Mouse (Mus musculus): Measurements from ENCODE around the gene Myom3.
A peak's percentile ranks its signal among the peaks of the same experiment; 100 is the strongest.

Gene Myom3

GRCm38 (mm10) chr4:135761569-135761968, 2.1 kb downstream of the Myom3 start:
- DNase-seq: no peak

- peak; percentile 89 to 92 for DNase-seq
These were observed 2.9 kb downstream of the Myom3 start for GRCm38 (mm10) chr4:135762251-135762906.

- no peak for DNase-seq
These were observed 5.2 kb downstream of the Myom3 start for GRCm38 (mm10) chr4:135764700-135765099.

GRCm38 (mm10) chr4:135765707-135766106, 6.2 kb downstream of the Myom3 start:
- DNase-seq: no peak

GRCm38 (mm10) chr4:135766976-135767375, 7.5 kb downstream of the Myom3 start:
- DNase-seq: peak in 1 of 2 experiments; percentile 32

- DNase-seq: peak; percentile 66 to 70
These were observed 9.3 kb downstream of the Myom3 start for GRCm38 (mm10) chr4:135768572-135769526.

- DNase-seq: no peak
These were observed 11.2 kb downstream of the Myom3 start for GRCm38 (mm10) chr4:135770611-135771305.

GRCm38 (mm10) chr4:135771592-135771991, 12.1 kb downstream of the Myom3 start:
- DNase-seq: no peak

GRCm38 (mm10) chr4:135772671-135773070, 13.2 kb downstream of the Myom3 start:
- DNase-seq: no peak

- DNase-seq: peak in 1 of 2 experiments; percentile 22
These were observed 15.0 kb downstream of the Myom3 start for GRCm38 (mm10) chr4:135774496-135774895.

GRCm38 (mm10) chr4:135776850-135777249, 17.3 kb downstream of the Myom3 start:
- no peak for DNase-seq

GRCm38 (mm10) chr4:135779661-135780060, 20.1 kb downstream of the Myom3 start:
- no peak for DNase-seq

GRCm38 (mm10) chr4:135780255-135780654, 20.7 kb downstream of the Myom3 start:
- DNase-seq: peak in 1 of 2 experiments; percentile 34

GRCm38 (mm10) chr4:135781304-135781703, 21.8 kb downstream of the Myom3 start:
- DNase-seq: no peak

- no peak for DNase-seq
These were observed 27.1 kb downstream of the Myom3 start for GRCm38 (mm10) chr4:135786581-135786980.

- DNase-seq: peak in 1 of 2 experiments; percentile 49
These were observed 27.8 kb downstream of the Myom3 start for GRCm38 (mm10) chr4:135787271-135787670.

- DNase-seq: no peak
These were observed 29.6 kb downstream of the Myom3 start for GRCm38 (mm10) chr4:135789135-135789534.

GRCm38 (mm10) chr4:135792821-135793220, 33.3 kb downstream of the Myom3 start:
- no peak for DNase-seq

- peak; percentile 41 to 50 for DNase-seq
These were observed 38.4 kb downstream of the Myom3 start for GRCm38 (mm10) chr4:135797931-135798330.

GRCm38 (mm10) chr4:135801543-135801942, 42.0 kb downstream of the Myom3 start:
- peak; percentile 95 for DNase-seq

- DNase-seq: peak; percentile 61 to 69
These were observed 43.8 kb downstream of the Myom3 start for GRCm38 (mm10) chr4:135803299-135803698.

- DNase-seq: no peak
These were observed 44.7 kb downstream of the Myom3 start for GRCm38 (mm10) chr4:135804169-135804568.

- DNase-seq: no peak
These were observed 55.4 kb downstream of the Myom3 start for GRCm38 (mm10) chr4:135814896-135815295.
